Mouse (Mus musculus) kidney, adult 2 months (tissue): Measurements from ENCODE around the gene Vps54.

Source experiments
- CTCF ChIP-seq: fragments of 200-500 bp; conservative IDR thresholded peaks from 2 replicates; pipeline ENCODE4 v1.5.1; 2011; ENCODE audit warnings: low read depth, mild to moderate bottlenecking, control low read depth, low read length, moderate library complexity, mixed read lengths; ENCODE audit not compliant: insufficient read depth, insufficient read length
- POLR2A ChIP-seq: fragments of 200-500 bp; IDR thresholded peaks from one replicate; pipeline ENCODE4 v1.6.1; 2011; ENCODE audit warnings: low read depth, low read length, control low read depth

DNA sequence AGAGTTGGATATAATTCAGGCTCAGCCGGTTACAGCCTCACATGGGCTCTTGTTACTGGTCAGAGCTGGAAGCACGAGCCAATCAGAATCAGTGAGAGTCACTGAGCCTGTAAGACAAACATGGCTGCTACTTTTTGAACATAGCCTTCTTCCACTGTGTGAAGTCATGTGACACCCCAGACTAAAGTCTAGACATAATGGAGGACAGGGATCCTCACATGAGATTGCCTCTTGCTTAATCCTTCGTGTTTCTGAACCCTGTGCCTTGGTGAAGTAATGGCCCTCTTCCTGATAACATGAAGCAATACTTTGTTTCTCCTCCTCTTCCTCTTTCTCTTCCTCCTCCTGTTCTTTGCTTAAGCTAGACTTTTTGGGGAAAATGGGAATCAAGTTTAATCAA lies 15.5 kb upstream of the Vps54 start:
- TF ChIP-seq POLR2A (no peak), CTCF (no peak)
